Mouse (Mus musculus) forelimb bud, embryonic 11.5 days (tissue): Measurements from ENCODE around the gene Vmn2r55.
"Not testable (repeated sequence)": the region's sequence is repeated elsewhere in the genome, so short reads cannot be mapped to it uniquely, and the experiment has no call there.

Experiments used
- DNase-seq: peaks from one replicate; pipeline ENCODE4 v3.0.0-alpha.2; 2012; ENCODE audit warnings: low read depth, low spot score

Vmn2r55 gene

DNA sequence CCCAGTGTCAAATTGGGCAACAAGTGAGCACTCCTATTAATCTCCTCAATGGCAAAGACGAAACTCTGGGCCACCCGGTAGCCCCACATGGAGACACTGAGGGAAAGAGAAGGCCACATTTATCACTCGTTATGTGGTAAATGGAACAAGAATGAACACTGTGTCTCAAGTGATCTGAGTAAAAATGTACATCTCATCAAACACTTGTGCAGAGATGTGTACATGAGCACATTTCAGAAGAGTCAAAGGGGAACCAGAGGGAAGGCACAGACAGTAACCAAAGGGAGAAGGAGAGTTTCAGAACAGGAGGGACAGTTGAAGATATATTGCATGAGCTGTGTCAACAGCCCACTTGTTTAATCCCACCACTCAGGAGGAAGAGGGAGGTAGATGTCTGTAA, at the start of gene Vmn2r55:
TSS of gene Vmn2r55 (minus strand) at position 101 of the 400 bp plus-strand sequence.
- not testable (repeated sequence) for DNase-seq

DNA sequence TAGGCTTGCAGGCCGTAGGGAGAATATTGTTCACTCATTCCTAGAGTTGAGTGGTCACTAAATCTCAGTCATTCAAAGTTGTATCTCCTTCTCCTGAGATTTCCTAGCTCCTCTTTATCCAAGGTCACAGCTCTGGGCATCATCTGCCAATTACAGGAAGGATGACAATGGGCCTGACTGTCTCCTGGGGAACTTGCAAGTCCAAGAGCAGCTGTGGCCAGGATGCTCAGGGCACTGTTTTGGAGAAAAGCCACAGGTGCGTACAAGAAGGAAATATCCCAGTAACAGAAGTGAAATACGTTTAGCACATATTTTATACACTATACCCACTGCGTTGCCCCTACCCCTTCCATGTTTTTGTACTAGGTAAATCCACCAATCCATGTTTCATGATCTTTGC, 44.6 kb downstream of the Vmn2r55 start, which contains the start of gene Vmn2r54:
TSS of gene Vmn2r54 (minus strand) at position 101 of the 400 bp plus-strand sequence.
- DNase-seq = not testable (repeated sequence)

DNA sequence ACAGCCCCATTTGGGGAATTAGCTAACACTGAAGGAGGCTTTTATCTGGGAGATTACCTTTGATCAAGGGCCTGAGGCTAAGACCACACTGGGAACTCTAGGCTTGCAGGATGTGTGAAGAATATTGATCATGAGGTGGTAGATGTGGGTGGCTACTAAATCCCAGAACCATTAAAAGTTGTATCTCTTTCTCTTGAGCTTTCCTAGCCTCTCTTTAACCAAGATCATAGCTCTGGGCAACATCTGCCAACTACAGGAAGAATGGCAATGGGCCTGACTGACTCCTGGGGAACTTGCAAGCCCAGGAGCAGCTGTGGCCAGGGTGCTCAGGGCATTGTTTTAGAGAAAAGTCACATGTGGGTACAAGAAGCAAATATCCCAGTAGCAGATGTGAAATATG, 76.1 kb downstream of the Vmn2r55 start, which contains the start of gene Vmn2r53:
TSS of gene Vmn2r53 (minus strand) at position 101 of the 400 bp plus-strand sequence.
- no peak for DNase-seq
